20 mouse cellular contexts compared by ENCODE assay signal in genomic region chr7:46526665-46527154, GRCm38 (mm10).
DNase-seq lines count a peak whose midpoint lies in the region; ATAC-seq and TF ChIP-seq lines count a peak whose summit lies in the region.
"Had no signal": no experiment of that assay in that cellular context is flagged by ENCODE, and none has a peak within 500 bp of the region (broad histone marks: within the 10 kb centered on the region; RNA-seq: fewer than 3 reads in every experiment).

No protein-coding gene starts in this region.

- H3K4me1 ChIP-seq in MEL (ENCODE audit: control insufficient read depth in 1 of 2, insufficient read depth in 2 of 2, low read length in 2 of 2), result peaks cover 7 to 15% of the 10 kb centered on the region in 2 experiments
- H3K4me1 ChIP-seq: embryonic facial prominence, embryonic 12.5 days; forebrain, embryonic 15.5 days had no signal

- DNase-seq in MEL (ENCODE audit: low read depth, low spot score), result peak; percentile 62
- no peak for DNase-seq in adrenal gland, adult 2 months
- DNase-seq: adrenal gland, postnatal 10 days; adrenal gland, postnatal 25 days; cerebellum, adult 11 months; cerebellum, adult 18-20 months; cerebellum, adult 8-10 months; cerebellum, adult 9-11 months; cerebellum, postnatal 14 days; cerebellum, postnatal 36 days; forebrain, postnatal 0 days had no signal

- ATAC-seq in common myeloid progenitor, adult 5-6 weeks (replicated peaks; ENCODE audit: low read depth, poor library complexity, severe bottlenecking), result 0 out of 2 replicates have a peak, but pooled peaks have one; percentile 29
- ATAC-seq in megakaryocyte-erythroid progenitor cell, adult 5-6 weeks (replicated peaks; ENCODE audit: low FRiP score, low TSS enrichment, poor library complexity, severe bottlenecking), result peak; percentile 66
- ATAC-seq in monocyte, adult 5-6 weeks (replicated peaks; ENCODE audit: insufficient number of reproducible peaks, low FRiP score, low TSS enrichment, poor library complexity, severe bottlenecking), result no peak
- ATAC-seq: activated CD4-positive, CD25-positive, alpha-beta regulatory T cell, adult 4 months; forebrain, embryonic 13.5 days; forebrain, embryonic 15.5 days; forebrain, postnatal 0 days; Patski had no signal

- H3K4me3 ChIP-seq in MEL (ENCODE audit: control insufficient read depth in 1 of 2, insufficient read depth in 1 of 2, low read depth in 2 of 2, low read length in 2 of 2), result peak overlapping the region in 1 of 2 experiments; percentile 40; a peak in 1 of 4 replicates
- H3K4me3 ChIP-seq: embryonic facial prominence, embryonic 10.5 days; embryonic facial prominence, embryonic 12.5 days; forebrain, embryonic 13.5 days; forebrain, embryonic 15.5 days had no signal

- 0 out of 2 replicates have a peak overlapping the region, but pooled peaks have one; percentile 4 for H3K27ac ChIP-seq in MEL (ENCODE audit: control insufficient read depth, low read depth, low read length)
- H3K27ac ChIP-seq: embryonic facial prominence, embryonic 10.5 days; embryonic facial prominence, embryonic 12.5 days; forebrain, embryonic 13.5 days; forebrain, embryonic 15.5 days had no signal

- no peaks in the 10 kb centered on the region for H3K79me2 ChIP-seq in MEL (ENCODE audit: control insufficient read depth, insufficient read depth, low read length, poor library complexity)

- no peak for TF ChIP-seq POLR2A in MEL (IDR thresholded peaks at IDR 0.05; ENCODE audit: control insufficient read depth in 1 of 2, insufficient read depth in 1 of 2, low read depth in 1 of 2, low read length in 2 of 2, poor library complexity in 1 of 2)

- peaks cover 0 to 12% of the 10 kb centered on the region in 2 experiments; a peak in 2 of 4 replicates for H3K36me3 ChIP-seq in MEL (ENCODE audit: control insufficient read depth in 1 of 2, insufficient read depth in 2 of 2, low read length in 2 of 2)
- H3K36me3 ChIP-seq: embryonic facial prominence, embryonic 10.5 days; embryonic facial prominence, embryonic 12.5 days; forebrain, embryonic 15.5 days had no signal

- no peak for TF ChIP-seq CTCF in MEL (IDR thresholded peaks at IDR 0.05 in 2 of 3, conservative IDR thresholded peaks at IDR 0.05 in 1 of 3; ENCODE audit: control insufficient read depth in 1 of 3, insufficient read depth in 1 of 3, low read depth in 2 of 3, low read length in 3 of 3, poor library complexity in 1 of 3, severe bottlenecking in 1 of 3)

- TF ChIP-seq EP300 in MEL (IDR thresholded peaks at IDR 0.05; ENCODE audit: low read depth in 1 of 2, low read length in 2 of 2), result peak in 1 of 2 experiments; percentile 53; a peak in 1 of 4 replicates

- H3K9me3 ChIP-seq in MEL (replicated peaks; ENCODE audit: insufficient read depth, low read length), result no peaks in the 10 kb centered on the region
- H3K9me3 ChIP-seq: embryonic facial prominence, embryonic 10.5 days; embryonic facial prominence, embryonic 12.5 days; forebrain, embryonic 13.5 days; forebrain, embryonic 15.5 days had no signal

- no peaks in the 10 kb centered on the region for H3K27me3 ChIP-seq in MEL (ENCODE audit: control insufficient read depth in 1 of 2, insufficient read depth in 2 of 2, low read length in 2 of 2)
- H3K27me3 ChIP-seq: embryonic facial prominence, embryonic 12.5 days; forebrain, embryonic 13.5 days; forebrain, embryonic 15.5 days; Patski had no signal

- H3K9ac ChIP-seq in MEL (ENCODE audit: control insufficient read depth, low read depth, low read length, poor library complexity, severe bottlenecking), result no peak overlapping the region
- H3K9ac ChIP-seq: embryonic facial prominence, embryonic 12.5 days; forebrain, embryonic 13.5 days; forebrain, embryonic 15.5 days; forebrain, postnatal 0 days had no signal

- TF ChIP-seq RAD21 in MEL (IDR thresholded peaks at IDR 0.05; ENCODE audit: low read depth, low read length), result no peak

TF ChIP-seq in MEL, 35 proteins besides CTCF, POLR2A, EP300 and RAD21:
- TF ChIP-seq JUND (IDR thresholded peaks at IDR 0.05; ENCODE audit: low read depth, low read length) (no peak), MYB (IDR thresholded peaks at IDR 0.05; ENCODE audit: low read depth, low read length) (peak; percentile 40; the same call in 1 of the 2 replicates), GATA1 (IDR thresholded peaks at IDR 0.05; ENCODE audit: low read depth, low read length) (peak; percentile 54)
